Mouse (Mus musculus) C2C12 (cell line): ENCODE results near the gene Pm20d1. TPM values are rescaled to one million over a fixed set of nuclear protein-coding genes. Genes with fewer than 3 reads are reported as not detected.
"Not testable (repeated sequence)": the region's sequence is repeated elsewhere in the genome, so short reads cannot be mapped to it uniquely, and the experiment has no call there.

Source experiments
- H3K27me3 ChIP-seq: one replicate; pipeline ENCODE4 v1.6.1; 2011; ENCODE audit not compliant: control insufficient read depth, insufficient read depth, insufficient read length
- H3K36me3 ChIP-seq: one replicate; pipeline ENCODE4 v1.6.1; 2011; ENCODE audit not compliant: control insufficient read depth, insufficient read depth
- H3K4me3 ChIP-seq: one replicate; pipeline ENCODE4 v1.5.1; 2011; ENCODE audit warnings: mild to moderate bottlenecking, control low read depth; ENCODE audit not compliant: poor library complexity, insufficient read depth, severe bottlenecking
- H3K79me2 ChIP-seq: one replicate; pipeline ENCODE4 v1.6.1; 2011; ENCODE audit not compliant: control insufficient read depth, insufficient read depth
- H3K79me3 ChIP-seq: one replicate; pipeline ENCODE4 v1.6.1; 2011; ENCODE audit warnings: low read depth, control low read depth
- H3ac ChIP-seq: one replicate; pipeline ENCODE3; 2011; ENCODE audit warnings: low read depth; ENCODE audit not compliant: control insufficient read depth, insufficient read length
- CEBPB ChIP-seq: IDR thresholded peaks from one replicate; pipeline ENCODE4 v1.6.1; 2011; ENCODE audit warnings: low read depth, mild to moderate bottlenecking, control low read depth, moderate library complexity
- CTCF ChIP-seq: IDR thresholded peaks from one replicate; pipeline ENCODE4 v1.5.1; 2011; ENCODE audit not compliant: control insufficient read depth, insufficient read depth, insufficient read length
- FOSL1 ChIP-seq: IDR thresholded peaks from one replicate; pipeline ENCODE4 v1.8.0; 2011; ENCODE audit warnings: mild to moderate bottlenecking, low read length; ENCODE audit not compliant: poor library complexity, insufficient read depth, severe bottlenecking
- MAX ChIP-seq: IDR thresholded peaks from one replicate; pipeline ENCODE4 v1.6.1; 2011; ENCODE audit warnings: mild to moderate bottlenecking, control low read depth
- MYOD1 ChIP-seq: IDR thresholded peaks from one replicate; pipeline ENCODE4 v1.6.1; 2011; ENCODE audit warnings: low read depth; ENCODE audit not compliant: control insufficient read depth, insufficient read length
- MYOG ChIP-seq: IDR thresholded peaks from one replicate; pipeline ENCODE4 v1.6.1; 2011; ENCODE audit not compliant: control insufficient read depth, insufficient read length; ENCODE audit errors: extremely low read depth
- USF1 ChIP-seq: IDR thresholded peaks from one replicate; pipeline ENCODE4 v1.6.1; 2011; ENCODE audit warnings: low read depth, mild to moderate bottlenecking, control low read depth, moderate library complexity
- polyA plus RNA-seq: library from polyadenylated mRNA; unstranded; fragments of >200 nt; fragmentation: generic; extraction: Trizol; gene quantifications from one replicate; pipeline ENCODE4 v1.2.1, GENCODE M21; 2012; ENCODE audit warnings: missing spikeins

Gene Pm20d1
- polyA plus RNA-seq, 1 experiment, result 0.01 TPM

DNA sequence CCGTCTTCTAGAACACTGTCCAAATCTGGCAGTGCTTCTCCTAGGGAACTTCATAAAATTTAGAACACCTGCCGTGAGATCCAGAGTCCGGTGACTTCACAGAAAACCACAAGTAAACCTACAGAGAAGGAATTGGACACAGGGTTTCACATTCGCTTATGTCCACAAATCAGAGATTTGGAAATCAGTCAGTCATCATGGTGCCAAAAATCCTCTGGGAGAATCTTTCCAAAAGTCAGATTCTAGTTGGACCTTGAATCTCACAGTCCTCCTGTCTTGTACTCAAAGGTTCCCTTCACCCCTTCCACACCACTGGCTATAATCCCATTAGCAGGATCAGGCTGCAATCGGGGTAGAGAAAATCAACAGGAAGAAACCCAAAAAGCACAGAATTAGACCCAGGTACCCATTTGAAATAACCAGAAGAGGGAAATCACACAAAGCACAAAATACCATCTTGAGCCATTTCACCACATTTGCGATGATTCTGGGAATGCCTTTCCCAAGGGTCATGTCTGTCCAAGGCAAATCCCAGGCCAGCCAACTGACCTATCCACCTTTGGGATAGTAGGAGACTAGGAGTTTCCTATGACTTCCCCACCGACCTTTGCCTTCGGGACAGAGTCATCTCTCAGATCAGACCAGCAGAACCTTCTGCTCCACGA lies 15.6 kb downstream of the Pm20d1 start:
- Histone ChIP-seq H3K27me3 (peaks cover 28% of the 10 kb centered on the region), H3K4me3 (no peak overlapping the region), H3K36me3 (no peaks in the 10 kb centered on the region), H3K79me3 (no peaks in the 10 kb centered on the region), H3K79me2 (no peaks in the 10 kb centered on the region), H3ac (no peak overlapping the region)
- no peak for TF ChIP-seq MYOG
- no peak for TF ChIP-seq CEBPB
- no peak for TF ChIP-seq USF1
- TF ChIP-seq MYOD1, result no peak
- TF ChIP-seq CTCF, result no peak
- no peak for TF ChIP-seq MAX
- no peak for TF ChIP-seq FOSL1

GRCm38 (mm10) chr1:131813731-131814130 lies 16.6 kb downstream of the Pm20d1 start:
- Histone ChIP-seq H3K27me3 (peaks cover 31% of the 10 kb centered on the region), H3K79me2 (no peaks in the 10 kb centered on the region), H3K79me3 (no peaks in the 10 kb centered on the region), H3ac (no peak overlapping the region), H3K4me3 (no peak overlapping the region), H3K36me3 (no peaks in the 10 kb centered on the region)
- TF ChIP-seq CTCF (no peak), CEBPB (no peak), FOSL1 (no peak), USF1 (no peak), MYOG (no peak), MAX (no peak), MYOD1 (no peak)

DNA sequence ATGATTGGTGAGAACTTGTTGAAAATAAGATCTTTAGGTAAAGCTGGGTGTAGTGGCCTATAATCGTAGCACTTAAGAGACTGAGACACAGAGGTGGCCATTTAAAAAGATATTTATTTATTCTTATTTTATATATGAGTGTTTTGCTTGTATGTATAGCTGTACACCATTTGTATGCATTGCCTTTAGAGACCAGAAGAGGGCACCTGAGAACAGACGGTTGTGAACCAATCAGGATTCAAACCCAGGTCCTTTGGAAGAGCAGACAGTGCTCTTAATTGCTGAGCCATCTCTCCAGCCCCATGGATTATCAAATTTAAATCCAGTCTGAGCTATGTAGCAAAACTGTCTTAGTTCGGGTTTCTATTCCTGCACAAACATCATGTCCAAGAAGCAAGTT lies 17.0 kb downstream of the Pm20d1 start:
- no peak overlapping the region for H3ac ChIP-seq
- H3K4me3 ChIP-seq, result no peak overlapping the region
- no peak for TF ChIP-seq FOSL1
- no peak for TF ChIP-seq CTCF
- TF ChIP-seq MAX, result no peak
- peaks cover 36% of the 10 kb centered on the region for H3K27me3 ChIP-seq
- H3K79me3 ChIP-seq, result no peaks in the 10 kb centered on the region
- H3K36me3 ChIP-seq, result no peaks in the 10 kb centered on the region
- H3K79me2 ChIP-seq, result no peaks in the 10 kb centered on the region

DNA sequence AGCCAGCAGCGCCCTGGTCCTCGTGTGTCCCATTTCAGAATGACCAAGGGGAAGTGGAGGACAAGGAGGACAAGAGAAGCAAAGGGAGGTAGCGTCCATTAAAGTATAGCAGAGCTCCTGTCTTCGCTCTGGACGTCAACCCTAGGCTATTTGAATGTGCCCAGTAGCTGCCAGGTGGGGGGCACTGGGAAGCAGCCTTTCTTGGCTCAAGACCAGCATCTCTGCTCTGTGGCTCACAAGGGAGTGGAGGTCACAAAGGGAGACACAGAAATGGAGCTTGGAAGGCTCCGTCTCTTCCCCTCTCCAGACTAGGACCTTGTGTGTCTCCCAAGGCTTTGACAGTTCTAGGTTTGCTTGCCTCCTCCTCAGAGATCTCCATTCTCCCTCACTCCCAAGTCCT lies 19.7 kb downstream of the Pm20d1 start:
- Histone ChIP-seq H3K79me2 (no peaks in the 10 kb centered on the region), H3K79me3 (no peaks in the 10 kb centered on the region), H3K36me3 (no peaks in the 10 kb centered on the region), H3K27me3 (peaks cover 33% of the 10 kb centered on the region), H3K4me3 (no peak overlapping the region), H3ac (no peak overlapping the region)
- TF ChIP-seq MYOG (no peak), CTCF (no peak), CEBPB (no peak), USF1 (no peak), MAX (no peak), FOSL1 (no peak), MYOD1 (no peak)

- peaks cover 29% of the 10 kb centered on the region for H3K27me3 ChIP-seq
- H3K4me3 ChIP-seq, H3K79me2 ChIP-seq, H3K36me3 ChIP-seq, H3K79me3 ChIP-seq, H3ac ChIP-seq: not testable (repeated sequence)
These were observed 23.2 kb downstream of the Pm20d1 start for GRCm38 (mm10) chr1:131820353-131820752.

DNA sequence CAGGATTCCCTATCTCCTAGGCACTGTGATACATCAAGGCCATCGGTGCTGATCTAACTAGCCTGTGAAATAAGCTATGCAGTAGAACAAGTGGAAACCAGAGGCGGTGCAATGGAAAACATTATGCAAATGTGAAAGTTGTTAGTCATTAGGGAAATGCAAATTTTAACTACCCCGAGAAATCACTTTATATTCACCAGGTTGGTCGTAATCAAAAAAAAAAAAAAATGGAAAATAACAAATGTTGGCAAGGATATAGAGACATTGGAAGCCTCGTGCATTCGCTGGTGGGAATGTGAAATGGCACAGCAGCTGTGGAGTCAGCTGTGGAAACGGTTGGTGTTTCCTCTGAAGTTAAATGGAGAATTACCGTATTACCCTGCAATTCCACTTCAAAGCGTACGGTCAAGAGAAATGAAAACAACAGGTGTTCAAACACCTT lies 23.7 kb downstream of the Pm20d1 start:
- H3K79me3 ChIP-seq, result no peaks in the 10 kb centered on the region
- no peak overlapping the region for H3K4me3 ChIP-seq
- no peak for TF ChIP-seq CTCF
- TF ChIP-seq USF1, result no peak
- TF ChIP-seq MAX, result no peak
- TF ChIP-seq CEBPB, result no peak
- TF ChIP-seq MYOG, result no peak
- TF ChIP-seq MYOD1, result no peak
- TF ChIP-seq FOSL1, result no peak
- no peak overlapping the region for H3ac ChIP-seq
- peaks cover 27% of the 10 kb centered on the region for H3K27me3 ChIP-seq
- no peaks in the 10 kb centered on the region for H3K36me3 ChIP-seq
- H3K79me2 ChIP-seq, result no peaks in the 10 kb centered on the region
